Mouse (Mus musculus): Measurements from ENCODE around the gene Sult6b2. TPM values are rescaled to one million over a fixed set of nuclear protein-coding genes. Genes with fewer than 3 reads are reported as not detected.
A peak's percentile ranks its signal among the peaks of the same experiment; 100 is the strongest.

Gene Sult6b2
- polyA plus RNA-seq, 1 experiment from 2014 or later: 53.2 TPM

DNA sequence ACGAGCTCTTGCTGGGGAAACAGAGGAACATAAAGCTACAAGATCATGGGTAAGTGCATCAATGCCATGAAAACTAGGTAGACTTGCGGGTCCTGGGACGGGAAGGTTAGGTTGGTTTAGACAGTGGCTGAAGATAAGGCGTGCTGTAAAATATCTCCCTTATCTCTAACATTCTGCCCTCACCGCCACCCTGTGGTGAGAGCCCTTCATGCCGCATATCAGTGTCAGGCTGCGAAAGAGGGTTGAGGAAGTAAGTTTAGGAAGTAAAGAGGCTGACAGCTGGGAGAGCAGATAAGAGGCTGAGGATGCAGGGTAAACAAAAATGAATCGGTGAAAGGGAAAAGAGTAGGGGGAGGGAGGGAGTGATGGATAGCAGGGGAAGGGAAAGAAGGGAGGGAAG lies 26.9 kb upstream of the Sult6b2 start:
- H3K36me3 ChIP-seq (ENCODE audit: control insufficient read depth, insufficient read depth): no peaks in the 10 kb centered on the region
- H3K4me2 ChIP-seq (replicated peaks; ENCODE audit: low read depth): no peak overlapping the region
- H3K9me3 ChIP-seq (ENCODE audit: control insufficient read depth): no peaks in the 10 kb centered on the region
- TF ChIP-seq CTCF (IDR thresholded peaks at IDR 0.05; ENCODE audit: low read depth): peak; percentile 62
- 9% methylated on average over 8 of the region's 8 CpGs for WGBS
- no peaks in the 10 kb centered on the region for H3K27me3 ChIP-seq (replicated peaks; ENCODE audit: control insufficient read depth, insufficient read depth, low read length)
- no peak for ATAC-seq
- no peak overlapping the region for H3K4me3 ChIP-seq (ENCODE audit: low read depth, low read length)
- H3K27ac ChIP-seq (ENCODE audit: low read depth, low read length): no peak overlapping the region
- no peaks in the 10 kb centered on the region for H3K4me1 ChIP-seq (replicated peaks; ENCODE audit: control insufficient read depth, insufficient read depth, low read length)
- no peak overlapping the region for H3K9ac ChIP-seq (ENCODE audit: low read depth, low read length)

DNA sequence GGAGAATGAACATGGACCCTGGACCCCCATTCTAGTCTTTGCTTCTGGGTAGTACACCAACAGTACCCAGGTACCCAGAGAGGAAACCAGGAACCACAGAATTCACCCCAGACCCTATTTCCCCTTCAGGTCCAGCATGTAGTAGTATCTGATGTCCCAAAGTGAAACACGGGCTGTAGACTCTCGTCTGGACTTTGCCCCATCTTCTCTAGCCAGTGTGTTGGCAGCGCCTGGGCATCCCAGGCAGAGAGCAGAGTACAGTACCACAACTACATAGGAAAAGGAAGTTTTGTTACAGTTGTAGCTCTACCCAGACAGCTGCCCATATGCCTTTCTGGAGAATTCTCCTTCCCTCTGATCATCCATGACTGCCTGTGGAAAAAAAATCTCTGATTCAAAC lies 25.9 kb upstream of the Sult6b2 start:
- Histone ChIP-seq H3K27ac (ENCODE audit: low read depth, low read length) (no peak overlapping the region), H3K9ac (ENCODE audit: low read depth, low read length) (no peak overlapping the region), H3K4me1 (replicated peaks; ENCODE audit: control insufficient read depth, insufficient read depth, low read length) (no peaks in the 10 kb centered on the region), H3K4me2 (replicated peaks; ENCODE audit: low read depth) (no peak overlapping the region), H3K9me3 (ENCODE audit: control insufficient read depth) (no peaks in the 10 kb centered on the region), H3K4me3 (ENCODE audit: low read depth, low read length) (no peak overlapping the region), H3K27me3 (replicated peaks; ENCODE audit: control insufficient read depth, insufficient read depth, low read length) (no peaks in the 10 kb centered on the region), H3K36me3 (ENCODE audit: control insufficient read depth, insufficient read depth) (no peaks in the 10 kb centered on the region)
- WGBS: 83% methylated on average over 3 of the region's 3 CpGs
- no peak for ATAC-seq
- no peak for TF ChIP-seq CTCF (IDR thresholded peaks at IDR 0.05; ENCODE audit: low read depth)

DNA sequence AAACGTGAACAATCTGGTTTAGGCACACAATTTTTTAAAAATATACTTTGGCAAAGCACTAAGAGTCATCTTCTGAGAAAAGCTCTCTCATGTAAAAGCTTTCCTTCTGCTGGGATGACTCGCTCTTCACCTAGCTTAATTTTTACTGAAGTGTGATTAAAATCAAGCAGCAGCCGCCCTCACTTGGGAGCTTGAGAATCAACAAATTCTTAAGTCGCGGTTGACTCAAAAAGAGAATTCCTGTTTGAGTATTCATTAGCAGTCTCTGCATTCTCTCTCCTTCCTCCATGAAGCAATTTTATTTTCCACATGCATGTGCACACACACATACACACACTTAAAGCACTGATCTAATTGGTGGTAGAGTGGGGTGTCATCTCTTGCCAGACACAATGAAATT lies 21.1 kb upstream of the Sult6b2 start:
- WGBS: 77% methylated on average over 5 of the region's 5 CpGs
- no peaks in the 10 kb centered on the region for H3K36me3 ChIP-seq (ENCODE audit: control insufficient read depth, insufficient read depth)
- no peaks in the 10 kb centered on the region; the same call in 1 of the 2 replicates for H3K27me3 ChIP-seq (replicated peaks; ENCODE audit: control insufficient read depth, insufficient read depth, low read length)
- H3K4me1 ChIP-seq (replicated peaks; ENCODE audit: control insufficient read depth, insufficient read depth, low read length): no peaks in the 10 kb centered on the region
- H3K9me3 ChIP-seq (ENCODE audit: control insufficient read depth): no peaks in the 10 kb centered on the region
- TF ChIP-seq CTCF (IDR thresholded peaks at IDR 0.05; ENCODE audit: low read depth): no peak
- H3K9ac ChIP-seq (ENCODE audit: low read depth, low read length): no peak overlapping the region
- H3K4me3 ChIP-seq (ENCODE audit: low read depth, low read length): no peak overlapping the region
- no peak overlapping the region for H3K27ac ChIP-seq (ENCODE audit: low read depth, low read length)
- ATAC-seq: no peak
- H3K4me2 ChIP-seq (replicated peaks; ENCODE audit: low read depth): no peak overlapping the region

DNA sequence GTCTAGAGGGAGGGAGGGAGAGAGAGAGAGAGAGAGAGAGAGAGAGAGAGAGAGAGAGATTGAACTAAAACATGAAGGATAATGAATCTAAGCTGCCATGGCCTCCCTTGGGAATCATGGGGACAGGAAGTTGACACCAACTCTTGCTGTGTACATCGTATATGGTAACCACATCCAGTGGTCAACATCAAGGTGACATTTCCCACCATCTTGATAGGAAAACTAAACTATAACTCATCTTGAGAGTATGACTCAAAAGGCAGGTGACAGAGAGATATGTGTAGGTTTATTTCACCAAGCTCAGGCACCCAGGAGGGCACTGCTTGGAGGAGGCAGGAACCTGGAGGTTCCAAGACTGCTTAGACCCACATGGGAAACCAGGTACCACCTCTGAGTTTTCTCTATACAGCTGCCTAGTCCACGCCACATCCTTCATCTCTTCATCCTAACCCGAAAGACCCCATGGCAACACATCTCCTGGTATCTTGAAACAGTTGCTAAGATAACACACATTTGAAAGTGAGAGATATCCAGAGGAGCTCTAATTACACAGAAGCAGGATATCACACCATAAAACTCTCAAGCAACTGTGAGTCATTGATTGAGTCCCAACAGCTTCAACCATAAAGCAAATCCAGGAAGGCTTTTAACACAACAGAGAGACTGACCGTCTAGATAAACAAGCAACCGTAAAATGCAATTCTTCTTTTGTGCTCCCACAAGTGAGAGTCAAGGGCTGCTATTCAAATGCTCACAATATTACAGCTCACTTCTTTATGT lies 18.9 kb upstream of the Sult6b2 start:
- no peaks in the 10 kb centered on the region; the same call in 1 of the 2 replicates for H3K27me3 ChIP-seq (replicated peaks; ENCODE audit: control insufficient read depth, insufficient read depth, low read length)
- H3K4me2 ChIP-seq (replicated peaks; ENCODE audit: low read depth): no peak overlapping the region
- no peak overlapping the region for H3K9ac ChIP-seq (ENCODE audit: low read depth, low read length)
- no peaks in the 10 kb centered on the region for H3K4me1 ChIP-seq (replicated peaks; ENCODE audit: control insufficient read depth, insufficient read depth, low read length)
- no peak overlapping the region for H3K27ac ChIP-seq (ENCODE audit: low read depth, low read length)
- 39% methylated on average over 5 of the region's 5 CpGs for WGBS
- no peaks in the 10 kb centered on the region for H3K36me3 ChIP-seq (ENCODE audit: control insufficient read depth, insufficient read depth)
- ATAC-seq: 0 out of 2 replicates have a peak, but pooled peaks have one; percentile 22
- no peaks in the 10 kb centered on the region for H3K9me3 ChIP-seq (ENCODE audit: control insufficient read depth)
- no peak for TF ChIP-seq CTCF (IDR thresholded peaks at IDR 0.05; ENCODE audit: low read depth)
- H3K4me3 ChIP-seq (ENCODE audit: low read depth, low read length): no peak overlapping the region

DNA sequence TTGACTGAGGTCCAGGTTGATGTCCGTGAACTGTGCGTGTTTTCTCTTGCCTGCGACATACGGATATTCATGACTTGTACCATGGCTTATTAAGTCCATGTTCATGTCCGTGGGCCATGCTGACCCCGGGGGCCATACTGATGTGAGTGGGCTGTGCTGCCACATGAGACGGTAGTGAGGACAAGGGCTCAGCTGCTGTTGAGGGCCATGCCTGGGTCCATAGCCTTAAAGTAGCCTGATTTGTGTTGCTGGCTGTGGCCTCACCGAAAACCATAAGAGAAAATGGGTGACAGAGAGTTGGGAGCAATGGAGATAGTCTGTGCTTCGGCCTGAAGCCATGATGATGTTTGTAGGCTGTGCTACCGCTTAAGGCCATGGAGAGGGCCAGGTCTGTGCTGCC lies 14.0 kb upstream of the Sult6b2 start:
- WGBS: 94% methylated on average over 10 of the region's 10 CpGs
- no peak overlapping the region for H3K9ac ChIP-seq (ENCODE audit: low read depth, low read length)
- no peak for ATAC-seq
- no peak overlapping the region for H3K4me3 ChIP-seq (ENCODE audit: low read depth, low read length)
- H3K9me3 ChIP-seq (ENCODE audit: control insufficient read depth): no peaks in the 10 kb centered on the region
- no peak overlapping the region for H3K27ac ChIP-seq (ENCODE audit: low read depth, low read length)
- no peaks in the 10 kb centered on the region for H3K4me1 ChIP-seq (replicated peaks; ENCODE audit: control insufficient read depth, insufficient read depth, low read length)
- no peak for TF ChIP-seq CTCF (IDR thresholded peaks at IDR 0.05; ENCODE audit: low read depth)
- no peak overlapping the region for H3K4me2 ChIP-seq (replicated peaks; ENCODE audit: low read depth)
- H3K36me3 ChIP-seq (ENCODE audit: control insufficient read depth, insufficient read depth): no peaks in the 10 kb centered on the region
- H3K27me3 ChIP-seq (replicated peaks; ENCODE audit: control insufficient read depth, insufficient read depth, low read length): no peaks in the 10 kb centered on the region; the same call in 1 of the 2 replicates

DNA sequence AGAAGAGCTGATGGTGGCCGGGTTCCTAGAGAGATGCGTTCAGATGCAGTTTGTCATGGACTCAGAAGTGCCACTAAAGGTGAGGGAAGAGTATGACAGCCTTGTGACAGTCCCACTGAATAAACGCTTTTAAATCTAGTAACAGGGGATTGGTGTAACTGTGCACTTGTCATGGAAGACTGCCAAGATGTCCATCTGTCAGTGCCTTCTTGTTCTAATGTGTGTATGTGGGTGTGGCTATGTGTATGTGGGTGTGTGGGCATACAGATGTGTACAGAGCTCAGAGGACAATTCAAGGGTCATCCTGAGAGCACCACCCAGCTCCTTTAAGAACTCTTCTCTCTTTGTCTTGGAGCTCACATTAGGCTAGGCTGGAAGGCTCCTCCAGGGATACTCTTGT lies 11.2 kb upstream of the Sult6b2 start:
- Histone ChIP-seq H3K4me1 (replicated peaks; ENCODE audit: control insufficient read depth, insufficient read depth, low read length) (no peaks in the 10 kb centered on the region), H3K4me3 (ENCODE audit: low read depth, low read length) (no peak overlapping the region), H3K27ac (ENCODE audit: low read depth, low read length) (no peak overlapping the region), H3K36me3 (ENCODE audit: control insufficient read depth, insufficient read depth) (no peaks in the 10 kb centered on the region), H3K9me3 (ENCODE audit: control insufficient read depth) (no peaks in the 10 kb centered on the region), H3K27me3 (replicated peaks; ENCODE audit: control insufficient read depth, insufficient read depth, low read length) (no peaks in the 10 kb centered on the region), H3K9ac (ENCODE audit: low read depth, low read length) (no peak overlapping the region), H3K4me2 (replicated peaks; ENCODE audit: low read depth) (no peak overlapping the region)
- TF ChIP-seq CTCF (IDR thresholded peaks at IDR 0.05; ENCODE audit: low read depth): no peak
- ATAC-seq: no peak
- 80% methylated on average over 3 of the region's 3 CpGs for WGBS

Measured in intestine, postnatal 0 days (tissue).